Mouse (Mus musculus) c-Kit-positive CD71-positive TER-119-positive erythroid progenitor cells, embryonic 14.5 days (primary cell): ENCODE results near the gene Samd4.

Experiments
- DNase-seq: peaks from one replicate; pipeline ENCODE4 v3.0.0-alpha.2; 2013; ENCODE audit warnings: low spot score

The Samd4 gene

GRCm38 (mm10) chr14:47074045-47074666 is 191.5 kb downstream of the Samd4 start:
- DNase-seq: peak; percentile 12

- DNase-seq: no peak
Measured at GRCm38 (mm10) chr14:47075010-47075677, 192.5 kb downstream of the Samd4 start.

GRCm38 (mm10) chr14:47075856-47076255 is 193.2 kb downstream of the Samd4 start:
- DNase-seq: no peak

- no peak for DNase-seq
Measured at GRCm38 (mm10) chr14:47076956-47077575, 194.4 kb downstream of the Samd4 start.

GRCm38 (mm10) chr14:47077576-47077970 is 194.9 kb downstream of the Samd4 start:
- DNase-seq: no peak

- DNase-seq: no peak
Measured at GRCm38 (mm10) chr14:47079911-47080310, 197.3 kb downstream of the Samd4 start.

GRCm38 (mm10) chr14:47083311-47083710 is 200.7 kb downstream of the Samd4 start:
- DNase-seq: no peak

- no peak for DNase-seq
Measured at GRCm38 (mm10) chr14:47083838-47084237, 201.2 kb downstream of the Samd4 start.

GRCm38 (mm10) chr14:47084686-47085085 is 202.0 kb downstream of the Samd4 start:
- no peak for DNase-seq

GRCm38 (mm10) chr14:47086123-47086522 is 203.5 kb downstream of the Samd4 start:
- DNase-seq: no peak

GRCm38 (mm10) chr14:47086743-47087142 is 204.1 kb downstream of the Samd4 start:
- peak; percentile 41 for DNase-seq

GRCm38 (mm10) chr14:47087182-47087581 is 204.5 kb downstream of the Samd4 start:
- DNase-seq: peak; percentile 73

- peak; percentile 7 for DNase-seq
Measured at GRCm38 (mm10) chr14:47087669-47088250, 205.1 kb downstream of the Samd4 start.

GRCm38 (mm10) chr14:47088339-47088738 is 205.7 kb downstream of the Samd4 start:
- DNase-seq: peak; percentile 17

- DNase-seq: no peak
Measured at GRCm38 (mm10) chr14:47089153-47089552, 206.5 kb downstream of the Samd4 start.

GRCm38 (mm10) chr14:47091908-47092307 is 209.3 kb downstream of the Samd4 start:
- DNase-seq: no peak

- DNase-seq: no peak
Measured at GRCm38 (mm10) chr14:47093355-47093792, 210.7 kb downstream of the Samd4 start.

- DNase-seq: no peak
Measured at GRCm38 (mm10) chr14:47095036-47095435, 212.4 kb downstream of the Samd4 start.

GRCm38 (mm10) chr14:47096357-47096756 is 213.7 kb downstream of the Samd4 start:
- DNase-seq: no peak

- DNase-seq: no peak
Measured at GRCm38 (mm10) chr14:47104246-47105173, 221.9 kb downstream of the Samd4 start.

GRCm38 (mm10) chr14:47105174-47105557 is 222.5 kb downstream of the Samd4 start:
- DNase-seq: no peak

GRCm38 (mm10) chr14:47105755-47106154 is 223.1 kb downstream of the Samd4 start:
- no peak for DNase-seq
